Mouse (Mus musculus) liver, postnatal 0 days (tissue): ENCODE measurements at regions not wholly inside any gene's neighbourhood (a gene's known extent, or its start where the extent isn't known, plus 50 kb on each side); places are given as distances from the start of the nearest gene placed in this dataset.

Experiments used
- ATAC-seq: fragments of 200-750 bp; cut with Nextera tagmentation; 2 replicates; pipeline ENCODE4 v1.8.0; 2017; ENCODE audit warnings: mild to moderate bottlenecking, moderate library complexity
- DNase-seq: peaks from one replicate; pipeline ENCODE4 v3.0.0-alpha.2; 2016
- H3K27ac ChIP-seq: fragments of 300-500 bp; sonication (generic); 2 replicates; pipeline ENCODE4 v1.5.1; 2014; ENCODE audit warnings: antibody characterized with exemption, moderate library complexity, mild to moderate bottlenecking, low read depth
- H3K27me3 ChIP-seq: fragments of 300-500 bp; sonication (generic); 2 replicates; pipeline ENCODE4 v1.6.1; 2014; ENCODE audit warnings: low read length, control low read depth, mixed read lengths; ENCODE audit not compliant: insufficient read depth
- H3K36me3 ChIP-seq: fragments of 300-500 bp; sonication (generic); replicated peaks from 2 replicates; pipeline ENCODE4 v1.6.1; 2014; ENCODE audit warnings: mild to moderate bottlenecking, control low read depth, low read length, moderate library complexity, mixed read lengths; ENCODE audit not compliant: insufficient read depth
- H3K4me1 ChIP-seq: fragments of 300-500 bp; sonication (generic); 2 replicates; pipeline ENCODE4 v1.6.1; 2014; ENCODE audit warnings: antibody characterized with exemption, mild to moderate bottlenecking, control low read depth; ENCODE audit not compliant: insufficient read depth
- H3K4me2 ChIP-seq: fragments of 300-500 bp; sonication (generic); 2 replicates; pipeline ENCODE4 v1.6.1; 2014; ENCODE audit warnings: low read depth, mild to moderate bottlenecking, low read length, moderate library complexity, mixed read lengths
- H3K4me3 ChIP-seq: fragments of 300-500 bp; sonication (generic); 2 replicates; pipeline ENCODE4 v1.5.1; 2014; ENCODE audit warnings: low read depth, low read length
- H3K9ac ChIP-seq: fragments of 300-500 bp; sonication (generic); replicated peaks from 2 replicates; pipeline ENCODE4 v1.6.1; 2014; ENCODE audit warnings: mild to moderate bottlenecking, moderate library complexity
- H3K9me3 ChIP-seq: fragments of 300-500 bp; sonication (generic); 2 replicates; pipeline ENCODE4 v1.6.1; 2016; ENCODE audit warnings: mild to moderate bottlenecking, control low read depth, low read length, mixed read lengths
- CTCF ChIP-seq: sonication (generic); IDR thresholded peaks from 2 replicates; pipeline ENCODE4 v1.5.1; 2016; ENCODE audit warnings: antibody characterized with exemption, low read depth
- EP300 ChIP-seq: IDR thresholded peaks from 2 replicates; pipeline ENCODE4 v1.6.1; 2016; ENCODE audit warnings: antibody characterized with exemption, low read depth, mild to moderate bottlenecking
- WGBS: fragments of 180-500 bp; shearing (Covaris S2); extraction: QIAGEN DNeasy Blood & Tissue Kit; methylation state at CpG from one replicate; pipeline ENCODE4 v1.1.7; 2014; ENCODE audit not compliant: insufficient replicate concordance; 5-methylcytosine and 5-hydroxymethylcytosine counted together

GRCm38 (mm10) chr19:60015614-60016300 lies 72.3 kb upstream of the Rab11fip2 start:
- Histone ChIP-seq H3K36me3 (no peaks in the 10 kb centered on the region), H3K9me3 (no peaks in the 10 kb centered on the region), H3K27ac (no peak overlapping the region), H3K27me3 (no peaks in the 10 kb centered on the region), H3K4me2 (no peak overlapping the region), H3K4me3 (no peak overlapping the region), H3K9ac (no peak overlapping the region), H3K4me1 (no peaks in the 10 kb centered on the region)
- 71% methylated on average over 12 of the region's 12 CpGs for WGBS
- DNase-seq (no peak), ATAC-seq (no peak)
- TF ChIP-seq CTCF (no peak), EP300 (no peak)

GRCm38 (mm10) chr19:59995557-59995956 lies 52.1 kb upstream of the Rab11fip2 start:
- Histone ChIP-seq H3K4me2 (no peak overlapping the region), H3K36me3 (no peaks in the 10 kb centered on the region), H3K4me1 (no peaks in the 10 kb centered on the region), H3K9me3 (no peaks in the 10 kb centered on the region), H3K27me3 (no peaks in the 10 kb centered on the region), H3K9ac (no peak overlapping the region), H3K4me3 (no peak overlapping the region), H3K27ac (no peak overlapping the region)
- DNase-seq, result no peak
- TF ChIP-seq EP300, result no peak
- TF ChIP-seq CTCF, result no peak
- no peak for ATAC-seq
- 74% methylated on average over 1 of the region's 1 CpGs for WGBS
